Mouse (Mus musculus): ENCODE results near the gene Ybey.

DNA sequence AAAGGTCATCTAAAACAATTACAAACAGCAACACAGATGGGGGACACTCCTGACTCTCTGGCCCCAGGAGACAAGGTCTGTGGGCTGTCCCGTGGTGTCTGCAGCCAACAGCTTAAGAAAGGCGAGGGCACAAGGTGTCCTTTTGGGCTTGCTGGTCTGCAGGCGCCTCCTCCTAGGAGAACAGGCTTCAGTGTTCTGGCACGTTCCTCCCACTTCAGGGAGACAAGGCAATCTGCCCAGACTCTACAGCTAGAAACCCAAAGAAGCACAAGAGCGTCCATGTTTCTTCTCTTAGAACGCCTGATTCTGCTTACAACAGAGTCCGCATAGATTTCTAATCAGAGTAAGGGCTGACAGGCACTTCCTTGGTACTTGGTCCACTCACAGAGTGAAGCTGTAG lies 6.6 kb downstream of the Ybey start:
- TF ChIP-seq POLR2A (IDR thresholded peaks at IDR 0.05; ENCODE audit: insufficient read depth, low read depth, low read length) (no peak), CTCF (IDR thresholded peaks at IDR 0.05) (no peak)
